Mouse (Mus musculus) liver, embryonic 14.5 days (tissue): ENCODE data around the gene Fanci.

Experiments used
- CTCF ChIP-seq: IDR thresholded peaks from 2 replicates; pipeline ENCODE4 v1.5.1; 2016; ENCODE audit warnings: antibody characterized with exemption, low read depth, control low read depth
- EP300 ChIP-seq: IDR thresholded peaks from 2 replicates; pipeline ENCODE4 v1.6.1; 2016; ENCODE audit warnings: antibody characterized with exemption, low read depth

DNA sequence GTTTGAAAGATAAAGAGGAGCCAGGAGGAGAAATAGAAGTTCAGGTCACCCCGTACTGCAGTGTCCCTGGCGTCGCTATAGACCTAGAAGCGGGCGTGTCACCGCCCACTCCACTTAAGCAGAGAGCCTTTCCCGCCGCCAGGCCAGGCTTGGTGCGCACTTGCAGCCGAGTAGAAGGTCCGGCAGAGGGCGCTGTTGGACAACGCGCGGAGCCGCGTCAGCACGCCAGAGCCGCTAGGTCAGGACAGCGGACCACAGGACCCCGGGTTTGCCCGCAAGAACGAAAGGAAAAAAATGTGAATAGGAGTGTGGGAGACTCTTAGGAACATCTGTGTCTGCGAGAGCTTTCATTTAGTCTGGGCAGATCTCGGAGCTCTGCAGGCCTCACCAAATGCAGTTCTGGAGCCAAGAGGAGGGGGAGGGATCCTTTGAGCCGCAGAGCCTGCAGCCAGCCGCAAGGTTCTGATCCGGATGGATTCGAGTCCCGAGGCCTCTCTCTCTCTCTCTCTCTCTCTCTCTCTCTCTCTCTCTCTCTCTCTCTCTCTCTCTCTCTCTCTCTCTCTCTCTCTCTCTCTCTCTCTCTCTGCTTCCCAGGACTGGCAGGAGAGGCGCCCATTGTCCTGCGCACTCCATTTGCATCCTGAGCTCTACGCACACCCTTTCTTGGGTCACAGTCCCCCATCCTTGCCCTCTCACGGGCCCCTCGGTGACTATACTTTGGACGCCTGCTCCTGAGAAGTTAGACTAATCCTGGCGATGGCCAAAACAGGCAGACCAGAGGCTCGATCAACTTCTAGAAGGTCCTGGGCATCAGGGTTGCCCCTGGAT lies 104.5 kb downstream of the Fanci start:
- TF ChIP-seq CTCF = peak; percentile 96
- TF ChIP-seq EP300 = no peak
